Mouse (Mus musculus) erythroblast, embryonic 14.5 days (primary cell): ENCODE data around the gene Mtmr14.

Experiments used
- GATA1 ChIP-seq: IDR thresholded peaks from 2 replicates; pipeline ENCODE4 v1.6.1; 2012; ENCODE audit warnings: low read length, inconsistent platforms, mixed read lengths
- TAL1 ChIP-seq: IDR thresholded peaks from 3 replicates; pipeline ENCODE4 v1.6.1; 2012; ENCODE audit warnings: low read length, inconsistent platforms, mixed read lengths

GRCm38 (mm10) chr6:113286316-113286715, 48.7 kb downstream of the Mtmr14 start:
- no peak for TF ChIP-seq TAL1
- TF ChIP-seq GATA1 = no peak
